ENCODE assay signal across 14 mouse cellular contexts in genomic region chr14:33639357-33639756, GRCm38 (mm10). TPM values are rescaled to one million over a fixed set of nuclear protein-coding genes. Genes with fewer than 3 reads are reported as not detected.
DNase-seq lines count a peak whose midpoint lies in the region; TF ChIP-seq lines count a peak whose summit lies in the region.
"Had no signal": no experiment of that assay in that cellular context is flagged by ENCODE, and none has a peak within 500 bp of the region (broad histone marks: within the 10 kb centered on the region; RNA-seq: fewer than 3 reads in every experiment).

No protein-coding gene starts in this region.

- peak; percentile 30 to 46 for DNase-seq in cerebellum, postnatal 10 days
- DNase-seq in cerebellum, adult 9-11 months, result no peak
- peak; percentile 14 for DNase-seq in layer of hippocampus, adult 11-12 months (ENCODE audit: low spot score)
- no peak for DNase-seq in layer of hippocampus, postnatal 10 days (ENCODE audit: low spot score in 2 of 2)
- peak; percentile 4 for DNase-seq in 3T3-L1 (ENCODE audit: low read depth, low spot score)
- DNase-seq in brain, embryonic 14.5 days (ENCODE audit: low read depth), result peak; percentile 15
- DNase-seq in adrenal gland, adult 2 months, result no peak
- DNase-seq in thymus, postnatal 10 days (ENCODE audit: low spot score in 2 of 2), result no peak
- DNase-seq: cerebellum, adult 11 months; layer of hippocampus, adult 9-11 months; lung, postnatal 14 days; right cerebral cortex, postnatal 25 days had no signal

- peak; percentile 48; the same call in 1 of the 2 replicates for TF ChIP-seq CTCF in brain, embryonic 14.5 days (IDR thresholded peaks at IDR 0.05; ENCODE audit: borderline replicate concordance, extremely low read depth, insufficient read depth, insufficient read length)

- TF ChIP-seq POLR2A in brain, embryonic 14.5 days (IDR thresholded peaks at IDR 0.05; ENCODE audit: borderline replicate concordance, extremely low read depth, insufficient read depth, insufficient read length, poor library complexity, severe bottlenecking), result no peak

RNA-seq across cellular contexts. Expression of gene Ptpn20, which starts 50.4 kb away (rescaled TPM):
- total RNA-seq in layer of hippocampus, postnatal 10 days (2021), result 1 to 10 TPM in 1 of 2 experiments, under 1 TPM in 1; 0.73 to 1.3 TPM
- polyA plus RNA-seq in brain, embryonic 14.5 days (2012; rRNA removed), result 0.10 and 0.11 TPM in 2 replicates
- total RNA-seq in adrenal gland, adult 2 months (2021), result not detected
- not detected in 2 replicates for polyA plus RNA-seq in adrenal gland, adult 2 months (2012; rRNA removed)
- total RNA-seq: heart, adult 8-10 months had no signal
- polyA plus RNA-seq: C2C12 had no signal

Comparison
In these comparisons a context has a peak if more than half of its experiments do, and no peak if none do; other contexts are left out.
1. DNase-seq: peak in cerebellum, postnatal 10 days (2 of 2), layer of hippocampus, adult 11-12 months (single experiment), 3T3-L1 (single experiment) and brain, embryonic 14.5 days (single experiment); none in cerebellum, adult 9-11 months (single experiment), layer of hippocampus, postnatal 10 days (0 of 2), adrenal gland, adult 2 months (single experiment) and thymus, postnatal 10 days (0 of 2).